Comparison of ENCODE assay signal across 9 mouse cellular contexts in the genomic region with DNA sequence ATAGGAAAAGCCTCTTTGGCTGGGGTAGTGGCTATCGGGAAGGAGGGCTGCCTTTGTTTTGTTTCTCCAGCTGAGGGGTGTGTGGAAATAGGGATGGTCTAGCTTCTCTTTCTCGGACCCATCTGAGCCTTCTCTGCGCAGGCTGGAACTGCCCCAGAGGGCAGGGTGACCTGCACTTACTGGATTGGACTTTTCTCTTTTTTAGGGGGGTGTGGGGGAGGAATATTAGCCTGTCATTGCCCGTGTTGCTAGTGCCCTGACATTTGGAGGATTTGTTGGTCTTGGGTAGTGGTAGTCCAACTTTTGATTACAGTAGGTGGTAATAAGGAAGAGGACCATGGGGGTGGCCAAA. TPM values are rescaled to one million over a fixed set of nuclear protein-coding genes. Genes with fewer than 3 reads are reported as not detected.
DNase-seq lines count a peak whose midpoint lies in the region; ATAC-seq and TF ChIP-seq lines count a peak whose summit lies in the region.
"Had no signal": no experiment of that assay in that cellular context is flagged by ENCODE, and none has a peak within 500 bp of the region (broad histone marks: within the 10 kb centered on the region; RNA-seq: fewer than 3 reads in every experiment).

No protein-coding gene starts in this region.

- peaks cover 5% of the 10 kb centered on the region; the same call in 1 of the 2 replicates for H3K4me1 ChIP-seq in forebrain, embryonic 11.5 days (replicated peaks; ENCODE audit: control insufficient read depth, insufficient read depth, low read length)
- peaks cover 19% of the 10 kb centered on the region for H3K4me1 ChIP-seq in hindbrain, embryonic 10.5 days (replicated peaks)
- peaks cover 13% of the 10 kb centered on the region for H3K4me1 ChIP-seq in liver, adult 2 months (ENCODE audit: control insufficient read depth, insufficient read depth, low read length)
- peaks cover 32% of the 10 kb centered on the region for H3K4me1 ChIP-seq in neural tube, embryonic 13.5 days (replicated peaks)

- H3K4me2 ChIP-seq in forebrain, embryonic 11.5 days (ENCODE audit: low read depth, low read length, severe bottlenecking), result peak overlapping the region; percentile 73
- peak overlapping the region; percentile 79 for H3K4me2 ChIP-seq in neural tube, embryonic 13.5 days

- H3K27me3 ChIP-seq in forebrain, embryonic 11.5 days (ENCODE audit: control insufficient read depth, insufficient read depth, low read length), result no peaks in the 10 kb centered on the region
- H3K27me3 ChIP-seq in hindbrain, embryonic 10.5 days (ENCODE audit: insufficient read depth, poor library complexity, severe bottlenecking), result no peaks in the 10 kb centered on the region
- no peaks in the 10 kb centered on the region for H3K27me3 ChIP-seq in liver, adult 2 months (ENCODE audit: control insufficient read depth, insufficient read depth, low read length)
- no peaks in the 10 kb centered on the region for H3K27me3 ChIP-seq in neural tube, embryonic 13.5 days

- peak; percentile 74 for DNase-seq in adrenal gland, adult 2 months
- DNase-seq in adrenal gland, adult 8-10 months, result no peak
- DNase-seq in adipocyte (ENCODE audit: low spot score), result peak; percentile 66
- no peak for DNase-seq in forebrain, embryonic 11.5 days (ENCODE audit: low spot score)
- DNase-seq in hindbrain, embryonic 10.5 days (ENCODE audit: low spot score), result no peak
- DNase-seq in liver, adult 2 months (ENCODE audit: extremely low read depth, low read depth, low spot score), result peak; percentile 88

- peaks cover 2% of the 10 kb centered on the region; the same call in 1 of the 2 replicates for H3K36me3 ChIP-seq in forebrain, embryonic 11.5 days (ENCODE audit: control insufficient read depth, insufficient read depth, low read length)
- H3K36me3 ChIP-seq in hindbrain, embryonic 10.5 days, result peaks cover 32% of the 10 kb centered on the region
- H3K36me3 ChIP-seq in liver, adult 2 months (ENCODE audit: control insufficient read depth, insufficient read depth, low read length), result no peaks in the 10 kb centered on the region; the same call in 1 of the 2 replicates
- peaks cover 21% of the 10 kb centered on the region for H3K36me3 ChIP-seq in neural tube, embryonic 13.5 days

- TF ChIP-seq POLR2A in liver, adult 2 months (IDR thresholded peaks at IDR 0.05; ENCODE audit: extremely low read depth, insufficient read depth, low read length), result peak; percentile 80

- peak overlapping the region; percentile 99 for H3K27ac ChIP-seq in forebrain, embryonic 11.5 days (ENCODE audit: low read depth, low read length)
- H3K27ac ChIP-seq in hindbrain, embryonic 10.5 days, result peak overlapping the region; percentile 100
- H3K27ac ChIP-seq in liver, adult 2 months (replicated peaks; ENCODE audit: insufficient read depth, low read depth, low read length), result peak overlapping the region; percentile 97
- peak overlapping the region; percentile 100 for H3K27ac ChIP-seq in neural tube, embryonic 13.5 days (replicated peaks)

- peak; percentile 21; the same call in 1 of the 2 replicates for ATAC-seq in forebrain, embryonic 11.5 days (replicated peaks; ENCODE audit: low FRiP score)
- ATAC-seq in neural tube, embryonic 13.5 days (ENCODE audit: low read depth), result peak; percentile 25
- no peak for ATAC-seq in CD4-positive, CD25-positive, alpha-beta regulatory T cell, adult 4 months

- H3K4me3 ChIP-seq in forebrain, embryonic 11.5 days (ENCODE audit: low read depth, low read length), result peak overlapping the region; percentile 94
- peak overlapping the region; percentile 87 for H3K4me3 ChIP-seq in hindbrain, embryonic 10.5 days
- peak overlapping the region; percentile 72 for H3K4me3 ChIP-seq in liver, adult 2 months (ENCODE audit: insufficient read depth, low read depth, low read length)
- peak overlapping the region; percentile 92 for H3K4me3 ChIP-seq in neural tube, embryonic 13.5 days

- TF ChIP-seq CTCF in liver, adult 2 months (IDR thresholded peaks at IDR 0.05; ENCODE audit: low read depth, low read length), result no peak

- 0% methylated on average over 4 of the region's 4 CpGs for WGBS in forebrain, embryonic 11.5 days
- WGBS in hindbrain, embryonic 10.5 days, result 0% methylated on average over 4 of the region's 4 CpGs
- 1% methylated on average over 4 of the region's 4 CpGs for WGBS in liver, adult 2 months
- 0% methylated on average over 4 of the region's 4 CpGs for WGBS in neural tube, embryonic 13.5 days

- peak overlapping the region; percentile 99 for H3K9ac ChIP-seq in forebrain, embryonic 11.5 days (ENCODE audit: low read length)
- peak overlapping the region; percentile 100 for H3K9ac ChIP-seq in liver, adult 2 months (ENCODE audit: low read depth, low read length)
- peak overlapping the region; percentile 100 for H3K9ac ChIP-seq in neural tube, embryonic 13.5 days

- H3K9me3 ChIP-seq in forebrain, embryonic 11.5 days (ENCODE audit: control insufficient read depth, low read length), result no peaks in the 10 kb centered on the region
- H3K9me3 ChIP-seq in hindbrain, embryonic 10.5 days, result 0 out of 2 replicates have a peak, but pooled peaks cover 3% of the 10 kb centered on the region
- no peaks in the 10 kb centered on the region for H3K9me3 ChIP-seq in neural tube, embryonic 13.5 days

- peaks cover 24% of the 10 kb centered on the region; the same call in 1 of the 2 replicates for H3K79me2 ChIP-seq in liver, adult 2 months (ENCODE audit: control insufficient read depth, insufficient read depth, low read length)

RNA-seq across cellular contexts. Expression of a gene that starts 0.9 kb away (rescaled TPM):
- 100 to 1,000 TPM in 1 of 2 experiments, 10 to 100 TPM in 1; 94.6 to 105 TPM for total RNA-seq in adrenal gland, adult 2 months (2021)
- polyA plus RNA-seq in adrenal gland, adult 2 months (2012; rRNA removed), result 32.7 and 45.5 TPM in 2 replicates
- 100 to 1,000 TPM in 3 of 4 experiments, 10 to 100 TPM in 1; 94.5 to 119 (median 105) TPM for total RNA-seq in adrenal gland, adult 8-10 months (2022)
- polyA plus RNA-seq in forebrain, embryonic 11.5 days (2014; fragmentation: Nextera tagmentation; extraction: Ambion mirVana), result 97.3 and 105 TPM in 2 replicates
- polyA plus RNA-seq in hindbrain, embryonic 10.5 days (2016; fragmentation: Nextera tagmentation; extraction: Ambion mirVana), result 91.4 and 95.2 TPM in 2 replicates
- total RNA-seq in liver, adult 2 months (2014; rRNA removed), result 30.4 and 31.1 TPM in 2 replicates
- 40.4 and 50.7 TPM in 2 replicates for polyA plus RNA-seq in liver, adult 2 months (2012; rRNA removed)
- polyA plus RNA-seq in neural tube, embryonic 13.5 days (2015; fragmentation: Nextera tagmentation; extraction: Ambion mirVana), result 70.0 and 79.9 TPM in 2 replicates
- 10 to 100 TPM; 29.8 to 33.1 TPM for polyA plus RNA-seq in CD4-positive, CD25-positive, alpha-beta regulatory T cell, adult 4 months (2017; shearing (Covaris generic))

RNA-seq across cellular contexts. Expression of a gene that starts 12.2 kb away (rescaled TPM):
- total RNA-seq in adrenal gland, adult 2 months (2021), result 10 to 100 TPM; 58.1 to 59.3 TPM
- 66.5 and 89.8 TPM in 2 replicates for polyA plus RNA-seq in adrenal gland, adult 2 months (2012; rRNA removed)
- total RNA-seq in adrenal gland, adult 8-10 months (2022), result 10 to 100 TPM; 61.8 to 79.3 (median 70.7) TPM
- 30.9 and 31.6 TPM in 2 replicates for polyA plus RNA-seq in forebrain, embryonic 11.5 days (2014; fragmentation: Nextera tagmentation; extraction: Ambion mirVana)
- polyA plus RNA-seq in hindbrain, embryonic 10.5 days (2016; fragmentation: Nextera tagmentation; extraction: Ambion mirVana), result 30.7 and 32.8 TPM in 2 replicates
- 6.6 and 7.2 TPM in 2 replicates for total RNA-seq in liver, adult 2 months (2014; rRNA removed)
- 16.8 and 18.7 TPM in 2 replicates for polyA plus RNA-seq in liver, adult 2 months (2012; rRNA removed)
- 30.0 and 32.6 TPM in 2 replicates for polyA plus RNA-seq in neural tube, embryonic 13.5 days (2015; fragmentation: Nextera tagmentation; extraction: Ambion mirVana)
- 10 to 100 TPM; 14.6 to 29.2 TPM for polyA plus RNA-seq in CD4-positive, CD25-positive, alpha-beta regulatory T cell, adult 4 months (2017; shearing (Covaris generic))

RNA-seq across cellular contexts. Expression of a gene that starts 38.4 kb away (rescaled TPM):
- total RNA-seq in adrenal gland, adult 2 months (2021), result under 1 TPM in 1 of 2 experiments, not detected in 1; 0.28 TPM
- polyA plus RNA-seq in adrenal gland, adult 2 months (2012; rRNA removed), result 0.22 and 0.40 TPM in 2 replicates
- under 1 TPM in 2 of 4 experiments, not detected in 2; 0.16 to 0.31 TPM for total RNA-seq in adrenal gland, adult 8-10 months (2022)
- 1.6 and 2.1 TPM in 2 replicates for polyA plus RNA-seq in forebrain, embryonic 11.5 days (2014; fragmentation: Nextera tagmentation; extraction: Ambion mirVana)
- 3.1 and 5.0 TPM in 2 replicates for polyA plus RNA-seq in hindbrain, embryonic 10.5 days (2016; fragmentation: Nextera tagmentation; extraction: Ambion mirVana)
- total RNA-seq in liver, adult 2 months (2014; rRNA removed), result not detected in 2 replicates
- polyA plus RNA-seq in liver, adult 2 months (2012; rRNA removed), result not detected in 2 replicates
- 0.20 and 0.59 TPM in 2 replicates for polyA plus RNA-seq in neural tube, embryonic 13.5 days (2015; fragmentation: Nextera tagmentation; extraction: Ambion mirVana)
- 10 to 100 TPM in 1 of 2 experiments, 1 to 10 TPM in 1; 8.3 to 13.9 TPM for polyA plus RNA-seq in CD4-positive, CD25-positive, alpha-beta regulatory T cell, adult 4 months (2017; shearing (Covaris generic))
- total RNA-seq: heart, postnatal 36 days had no signal

Comparison
In these comparisons a context has a peak if more than half of its experiments do, and no peak if none do; other contexts are left out.
1. DNase-seq: peak in adrenal gland, adult 2 months (single experiment), adipocyte (single experiment) and liver, adult 2 months (single experiment); none in adrenal gland, adult 8-10 months (single experiment), forebrain, embryonic 11.5 days (single experiment) and hindbrain, embryonic 10.5 days (single experiment).
2. Peak in every context shown above with its lines, with median percentiles within 50 percentile points of each other: H3K27ac ChIP-seq, H3K4me3 ChIP-seq and H3K9ac ChIP-seq.